Mouse (Mus musculus): ENCODE results near the gene Zbtb34.

DNA sequence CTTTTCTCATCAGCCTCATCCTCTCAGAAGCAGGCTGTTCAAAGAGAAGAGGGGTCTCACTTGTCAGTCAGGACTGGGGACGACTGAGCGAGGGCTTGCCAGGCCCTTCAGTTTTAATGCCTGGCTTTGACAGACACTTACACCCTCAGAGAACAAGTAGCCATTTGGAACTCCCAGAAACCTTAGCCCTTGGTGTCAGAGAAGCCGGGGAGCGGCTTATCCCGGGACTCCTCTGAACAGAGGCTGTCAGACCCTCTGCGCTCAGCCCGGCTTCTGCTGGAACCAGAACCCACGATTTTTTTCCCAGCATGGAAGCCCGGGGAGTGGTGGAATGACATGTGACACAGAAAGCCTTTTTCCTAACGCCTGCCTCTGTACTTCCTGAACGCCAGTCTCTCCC is 6.1 kb upstream of the Zbtb34 start:
- TF ChIP-seq CTCF (conservative IDR thresholded peaks at IDR 0.05; ENCODE audit: low read length) = no peak
- TF ChIP-seq POU5F1 (IDR thresholded peaks at IDR 0.05; ENCODE audit: borderline replicate concordance, low read length) = no peak

Measured in E14TG2a.4 (cell line).